Mouse (Mus musculus) cerebellum, adult (tissue): ENCODE data around the gene Cdk6.
"Not testable (repeated sequence)": the region's sequence is repeated elsewhere in the genome, so short reads cannot be mapped to it uniquely, and the experiment has no call there.

Experiments used
- ATAC-seq: cut with Nextera tagmentation; 2 replicates; pipeline ENCODE4 v1.9.2; 2017; ENCODE audit warnings: mild to moderate bottlenecking, moderate library complexity, mixed read lengths; ENCODE audit not compliant: insufficient number of reproducible peaks, low FRiP score, low TSS enrichment

Gene Cdk6

GRCm38 (mm10) chr5:3341111-3341911, at the start of gene Cdk6:
Cdk6 (plus strand) TSS chr5:3341485.
- ATAC-seq: no peak

DNA sequence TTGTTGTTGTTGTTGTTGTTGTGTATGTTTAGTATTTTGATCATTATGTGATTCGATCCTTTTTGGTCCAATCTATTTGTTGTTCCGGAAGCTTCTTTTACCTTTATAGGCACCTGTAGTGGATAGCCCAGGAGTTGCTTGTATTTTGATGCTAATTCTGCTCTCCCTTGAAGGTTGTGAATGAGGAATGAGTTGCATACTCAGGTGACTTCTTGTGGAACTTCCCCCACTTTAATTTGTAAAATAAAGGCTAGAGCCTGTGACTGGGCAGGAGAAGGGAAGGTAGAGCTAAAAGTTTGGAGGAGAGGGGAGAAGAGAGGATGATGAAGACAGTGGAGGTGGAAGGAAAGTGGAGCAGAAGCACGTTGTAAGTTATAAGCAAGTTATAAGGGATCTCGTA, 47.6 kb upstream of the Cdk6 start:
- no peak for ATAC-seq

DNA sequence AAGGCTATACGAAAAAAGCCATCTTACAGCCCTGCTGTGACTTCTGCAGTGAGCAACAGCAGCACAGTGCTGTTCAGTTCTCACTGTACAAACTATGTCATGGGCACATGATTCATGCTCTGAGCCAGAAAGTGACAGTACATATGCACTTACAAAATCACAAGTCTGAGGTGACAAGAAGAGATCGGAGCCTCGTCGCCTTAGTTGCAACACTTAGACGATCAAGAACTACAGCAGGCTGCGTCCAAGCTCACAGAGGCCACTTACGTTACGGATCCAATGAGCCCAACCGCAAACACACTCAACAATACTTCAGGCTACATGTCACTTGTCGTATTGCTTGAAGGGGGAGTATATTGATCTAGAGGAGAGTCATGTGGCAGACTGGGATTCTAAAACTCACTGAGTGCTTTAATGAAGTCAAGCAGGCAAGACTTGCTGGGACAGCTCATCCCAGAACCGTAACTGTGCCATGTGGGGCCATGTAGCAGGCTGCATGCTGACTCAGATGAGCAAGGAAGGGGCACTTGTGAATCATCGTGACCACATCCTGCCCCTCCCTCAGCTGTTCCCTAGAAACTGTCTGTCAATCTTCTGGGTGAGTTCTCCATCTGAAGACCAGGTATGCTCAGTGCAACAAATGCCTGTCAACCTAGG, 40.4 kb upstream of the Cdk6 start:
- no peak for ATAC-seq

GRCm38 (mm10) chr5:3301535-3301934, 39.8 kb upstream of the Cdk6 start:
- no peak for ATAC-seq

- ATAC-seq: no peak
Measured at GRCm38 (mm10) chr5:3303876-3304275, 37.4 kb upstream of the Cdk6 start.

DNA sequence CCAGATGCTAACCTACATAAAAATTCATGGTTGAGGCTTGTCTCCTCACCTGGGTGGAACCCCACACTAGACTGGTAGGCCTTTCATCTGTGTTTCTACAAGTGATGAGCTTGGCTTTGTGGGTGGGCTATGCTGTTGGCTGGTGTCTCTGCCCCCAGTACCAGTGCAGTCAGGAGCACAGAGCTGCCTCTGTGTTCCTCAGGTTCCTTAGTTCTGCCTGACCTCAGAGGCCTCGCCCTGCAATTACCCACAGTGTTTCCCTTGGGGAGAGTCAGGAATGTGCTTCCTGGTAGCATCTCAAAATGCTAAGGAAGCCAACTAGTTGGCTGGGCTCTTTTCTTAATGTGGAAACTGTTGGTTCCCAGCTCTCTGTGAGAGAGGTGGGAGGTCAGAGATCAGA, 35.1 kb upstream of the Cdk6 start:
- no peak for ATAC-seq

DNA sequence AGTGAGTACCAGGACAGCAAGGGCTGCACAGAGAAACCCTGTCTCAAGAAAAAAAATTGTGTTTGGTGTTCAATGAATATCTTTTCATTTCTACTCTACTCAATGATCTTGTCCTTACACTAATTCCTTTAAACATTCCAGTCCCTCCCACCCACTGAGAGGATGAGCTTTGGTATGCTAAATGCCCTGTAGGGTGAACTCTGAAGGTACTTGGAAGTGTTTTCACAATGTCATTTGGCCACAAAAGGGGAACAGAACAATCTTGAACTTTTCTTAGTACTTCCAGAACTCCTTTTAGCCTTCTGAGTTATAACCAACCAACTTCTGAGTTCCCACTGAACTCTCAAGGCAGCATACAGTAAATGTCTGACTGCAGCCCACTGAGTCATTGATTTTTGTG, 32.2 kb upstream of the Cdk6 start:
- no peak for ATAC-seq

GRCm38 (mm10) chr5:3309587-3309986, 31.7 kb upstream of the Cdk6 start:
- ATAC-seq: no peak

DNA sequence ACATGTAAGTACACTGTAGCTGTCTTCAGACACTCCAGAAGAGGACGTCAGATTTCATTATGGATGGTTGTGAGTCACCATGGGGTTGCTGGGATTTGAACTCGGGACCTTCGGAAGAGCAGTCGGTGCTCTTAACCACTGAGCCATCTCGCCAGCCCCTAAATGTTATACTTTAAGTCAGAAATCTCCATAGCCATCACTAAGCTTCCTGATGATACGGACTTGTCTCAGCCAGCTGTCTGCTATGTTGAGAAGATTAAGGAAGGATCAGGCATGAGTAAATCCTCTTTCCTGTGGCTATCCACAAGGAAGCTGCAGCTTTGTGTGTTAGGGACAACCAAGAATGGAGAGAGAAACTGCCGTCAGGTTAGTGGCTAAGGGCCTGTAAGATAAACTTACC, 30.1 kb upstream of the Cdk6 start:
- ATAC-seq: not testable (repeated sequence)

GRCm38 (mm10) chr5:3317724-3318123, 23.6 kb upstream of the Cdk6 start:
- not testable (repeated sequence) for ATAC-seq

GRCm38 (mm10) chr5:3320225-3320624, 21.1 kb upstream of the Cdk6 start:
- no peak for ATAC-seq

- no peak for ATAC-seq
Measured at GRCm38 (mm10) chr5:3322052-3322451, 19.2 kb upstream of the Cdk6 start.

DNA sequence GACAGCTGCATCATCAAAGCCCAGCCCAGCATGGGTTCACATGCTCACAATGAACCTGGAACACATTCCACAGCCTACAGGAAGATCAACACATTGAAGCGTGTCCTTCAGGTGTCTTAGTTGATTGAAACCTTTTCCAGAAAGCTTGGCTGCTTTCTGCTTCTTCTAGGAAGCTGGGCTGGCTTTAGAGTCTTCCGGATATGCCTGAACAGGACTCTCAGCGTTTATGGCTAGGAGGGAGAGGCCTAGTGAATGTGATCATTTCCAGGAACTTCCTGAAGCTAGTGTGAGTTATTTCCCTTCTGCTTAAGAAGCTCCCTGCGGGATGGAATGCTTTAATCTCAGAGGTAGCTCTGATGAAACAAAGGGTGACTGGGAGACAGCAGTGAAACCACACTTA, 17.2 kb upstream of the Cdk6 start:
- no peak for ATAC-seq

- no peak for ATAC-seq
Measured at GRCm38 (mm10) chr5:3329361-3329760, 11.9 kb upstream of the Cdk6 start.

- no peak for ATAC-seq
Measured at GRCm38 (mm10) chr5:3330932-3331331, 10.4 kb upstream of the Cdk6 start.

GRCm38 (mm10) chr5:3333019-3333418, 8.3 kb upstream of the Cdk6 start:
- not testable (repeated sequence) for ATAC-seq

DNA sequence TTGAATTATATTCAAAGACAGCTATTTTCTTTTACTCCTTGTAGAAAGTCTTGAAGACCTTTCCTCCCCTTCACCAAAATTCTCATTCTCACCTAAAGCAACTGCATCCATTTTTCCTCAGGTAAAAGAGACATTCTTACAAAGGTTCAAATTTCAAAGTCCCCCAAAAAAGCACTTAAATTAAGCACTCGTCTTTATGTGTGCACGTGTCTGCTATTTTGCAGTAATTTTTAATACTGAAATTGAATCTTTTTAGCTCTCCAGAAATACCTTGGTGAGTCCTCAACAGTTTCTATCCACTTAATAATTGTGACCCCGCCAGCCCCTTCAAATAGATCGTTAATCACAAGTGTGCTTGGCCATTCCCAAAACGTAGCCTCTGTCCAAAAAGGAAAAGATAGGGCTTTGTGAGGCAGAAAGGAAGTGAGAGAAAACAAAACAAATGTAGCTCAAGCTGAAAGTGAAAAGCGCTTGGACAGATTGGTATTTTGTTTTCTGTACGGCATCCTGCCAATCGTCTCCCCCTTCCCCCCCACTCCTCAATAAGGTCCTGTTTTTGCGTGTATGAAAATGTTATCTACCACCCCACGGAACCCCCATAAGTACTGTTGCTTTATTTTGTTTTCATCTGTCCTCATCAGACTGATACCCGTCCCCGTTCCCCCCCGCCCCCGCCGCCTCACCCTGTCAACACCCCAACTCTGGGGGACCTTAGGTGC, 786 bp upstream of the Cdk6 start:
- not testable (repeated sequence) for ATAC-seq

DNA sequence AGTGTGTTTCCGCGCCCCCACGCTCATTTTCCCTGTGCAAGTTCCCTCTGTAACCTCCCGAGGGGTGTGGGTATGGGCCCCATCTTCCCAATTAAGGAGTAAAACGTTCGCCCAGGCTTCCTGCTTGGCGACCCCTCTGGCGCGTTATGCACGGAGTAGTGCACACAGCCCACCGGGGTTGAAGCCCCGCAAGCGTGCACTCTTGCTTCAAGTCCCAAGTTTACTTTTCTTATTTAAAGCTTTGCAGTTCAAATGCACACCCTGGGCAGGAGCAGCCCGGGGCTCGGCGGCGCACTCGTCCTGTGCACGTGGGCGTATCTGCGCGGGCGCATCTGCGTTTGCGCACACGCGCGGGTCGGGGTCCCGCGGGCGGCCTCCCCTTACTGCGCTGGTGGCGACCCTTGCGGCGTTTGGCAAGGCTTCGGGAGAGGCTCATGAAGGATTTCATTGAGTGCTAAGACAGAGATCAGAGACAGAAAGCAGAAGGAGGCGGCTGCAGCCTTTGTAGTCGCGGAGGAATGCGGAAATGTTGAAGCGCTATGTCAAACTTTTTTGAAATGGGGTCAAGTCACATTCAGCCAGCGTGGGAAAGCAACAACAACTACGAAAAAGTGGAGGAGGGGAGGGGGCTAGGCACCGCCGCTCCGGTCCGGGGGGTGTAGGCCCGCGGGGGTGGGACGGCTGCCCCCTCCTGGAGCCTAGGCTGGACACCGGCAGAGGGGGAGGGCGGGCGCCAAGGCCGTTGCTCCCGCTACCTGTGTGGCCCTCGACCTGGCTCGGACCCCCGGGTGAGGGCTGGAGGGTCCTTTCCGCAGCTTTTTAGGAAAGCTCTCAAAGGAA, 866 bp downstream of the Cdk6 start:
- 0 out of 2 replicates have a peak, but pooled peaks have one; percentile 11 for ATAC-seq

GRCm38 (mm10) chr5:3342771-3343565, 1.7 kb downstream of the Cdk6 start:
- ATAC-seq: peak; percentile 53; the same call in 1 of the 2 replicates
